In genomic region chr10:42277476-42278306, GRCm38 (mm10) we compare ENCODE assay signal across 8 mouse cellular contexts. TPM values are rescaled to one million over a fixed set of nuclear protein-coding genes. Genes with fewer than 3 reads are reported as not detected.
DNase-seq lines count a peak whose midpoint lies in the region; ATAC-seq lines count a peak whose summit lies in the region.

No protein-coding gene starts in this region.

- intact Hi-C loops in heart, postnatal 14 days (cut with DNase I), result loop anchor here (5.0 kb wide), 4 partner anchors 185 to 390 kb away; no protein-coding TSS in a partner anchor

- DNase-seq in ES-CJ7 (ENCODE audit: low read depth, low spot score), result peak; percentile 99
- DNase-seq in cerebellum, adult 11 months, result peak; percentile 97
- DNase-seq in forebrain, embryonic 14.5 days (ENCODE audit: low spot score), result peak; percentile 99
- DNase-seq in heart, postnatal 14 days, result peak; percentile 96 to 98
- DNase-seq in layer of hippocampus, adult 11-12 months (ENCODE audit: low spot score), result peak; percentile 99
- peak; percentile 99 for DNase-seq in lung, adult 18-20 months
- peak; percentile 97 for DNase-seq in testis, postnatal 14 days (ENCODE audit: low spot score)

- H3K4me2 ChIP-seq in forebrain, embryonic 14.5 days (ENCODE audit: low read length), result peak overlapping the region; percentile 99
- H3K4me2 ChIP-seq in neural tube, embryonic 15.5 days, result peak overlapping the region; percentile 98

- peak overlapping the region; percentile 75 for H3K9ac ChIP-seq in forebrain, embryonic 14.5 days (ENCODE audit: low read length)
- peak overlapping the region; percentile 79 for H3K9ac ChIP-seq in neural tube, embryonic 15.5 days (replicated peaks)

- no peaks in the 10 kb centered on the region for H3K9me3 ChIP-seq in forebrain, embryonic 14.5 days (replicated peaks; ENCODE audit: control insufficient read depth, low read length)
- H3K9me3 ChIP-seq in neural tube, embryonic 15.5 days (replicated peaks), result no peaks in the 10 kb centered on the region

- under 1% methylated on average over 78 of the region's 78 CpGs for WGBS in forebrain, embryonic 14.5 days
- under 1% methylated on average over 77 of the region's 78 CpGs for WGBS in neural tube, embryonic 15.5 days

- peak overlapping the region; percentile 80 for H3K4me3 ChIP-seq in forebrain, embryonic 14.5 days (ENCODE audit: low read depth, low read length)
- H3K4me3 ChIP-seq in neural tube, embryonic 15.5 days (replicated peaks), result peak overlapping the region; percentile 93

- H3K4me1 ChIP-seq in forebrain, embryonic 14.5 days (ENCODE audit: control insufficient read depth, insufficient read depth, low read length), result peaks cover 15% of the 10 kb centered on the region
- peaks cover 32% of the 10 kb centered on the region for H3K4me1 ChIP-seq in neural tube, embryonic 15.5 days

- H3K27ac ChIP-seq in forebrain, embryonic 14.5 days (ENCODE audit: low read depth, low read length), result peak overlapping the region; percentile 98
- peak overlapping the region; percentile 100 for H3K27ac ChIP-seq in neural tube, embryonic 15.5 days (replicated peaks)

- no peaks in the 10 kb centered on the region for H3K36me3 ChIP-seq in forebrain, embryonic 14.5 days (ENCODE audit: control insufficient read depth, insufficient read depth, low read length)
- H3K36me3 ChIP-seq in neural tube, embryonic 15.5 days, result no peaks in the 10 kb centered on the region

- ATAC-seq in forebrain, embryonic 14.5 days, result peak; percentile 91
- peak; percentile 93 for ATAC-seq in neural tube, embryonic 15.5 days (ENCODE audit: low FRiP score)

- 0 out of 2 replicates have a peak, but pooled peaks cover 3% of the 10 kb centered on the region for H3K27me3 ChIP-seq in forebrain, embryonic 14.5 days (replicated peaks; ENCODE audit: control insufficient read depth, insufficient read depth, low read length)
- peaks cover 4% of the 10 kb centered on the region; the same call in 1 of the 2 replicates for H3K27me3 ChIP-seq in neural tube, embryonic 15.5 days (replicated peaks)

RNA-seq across cellular contexts. Expression of gene Foxo3, which starts 1.1 kb away (rescaled TPM):
- polyA plus RNA-seq in forebrain, embryonic 14.5 days (2014; fragmentation: Nextera tagmentation; extraction: Ambion mirVana), result 5.4 and 5.6 TPM in 2 replicates
- 10 to 100 TPM; 78.4 to 83.4 TPM for total RNA-seq in heart, postnatal 14 days (2021)
- polyA plus RNA-seq in neural tube, embryonic 15.5 days (2015; fragmentation: Nextera tagmentation; extraction: Ambion mirVana), result 4.6 and 6.2 TPM in 2 replicates

Comparison
In these comparisons a context has a peak if more than half of its experiments do, and no peak if none do; other contexts are left out.
1. Peak in every context shown above with its lines: DNase-seq, ATAC-seq, H3K4me3 ChIP-seq and H3K27ac ChIP-seq.